Mouse (Mus musculus) heart, postnatal 0 days (tissue): ENCODE measurements around the gene Esm1. TPM values are rescaled to one million over a fixed set of nuclear protein-coding genes. Genes with fewer than 3 reads are reported as not detected.
A peak's percentile ranks its signal among the peaks of the same experiment; 100 is the strongest.

Experiments used
- ATAC-seq: fragments of 200-750 bp; cut with Nextera tagmentation; 2 replicates; pipeline ENCODE4 v1.8.0; 2017; ENCODE audit warnings: low read depth, moderate number of reproducible peaks, moderate library complexity; ENCODE audit not compliant: insufficient read depth
- DNase-seq: peaks from one replicate; pipeline ENCODE4 v3.0.0-alpha.2; 2016; ENCODE audit warnings: low spot score
- H3K27ac ChIP-seq: fragments of 300-500 bp; sonication (generic); 2 replicates; pipeline ENCODE4 v1.5.1; 2014; ENCODE audit warnings: low read depth, mild to moderate bottlenecking
- H3K27me3 ChIP-seq: fragments of 300-500 bp; sonication (generic); 2 replicates; pipeline ENCODE4 v1.6.1; 2014; ENCODE audit warnings: low read length, mixed read lengths; ENCODE audit not compliant: control insufficient read depth, insufficient read depth
- H3K36me3 ChIP-seq: fragments of 300-500 bp; sonication (generic); replicated peaks from 2 replicates; pipeline ENCODE4 v1.6.1; 2014; ENCODE audit warnings: low read length, mixed read lengths; ENCODE audit not compliant: control insufficient read depth, insufficient read depth
- H3K4me1 ChIP-seq: fragments of 300-500 bp; sonication (generic); 2 replicates; pipeline ENCODE4 v1.6.1; 2014; ENCODE audit warnings: antibody characterized with exemption; ENCODE audit not compliant: control insufficient read depth, insufficient read depth
- H3K4me2 ChIP-seq: fragments of 300-500 bp; sonication (generic); 2 replicates; pipeline ENCODE4 v1.6.1; 2014; ENCODE audit warnings: low read depth, mild to moderate bottlenecking, low read length, moderate library complexity
- H3K4me3 ChIP-seq: fragments of 300-500 bp; sonication (generic); 2 replicates; pipeline ENCODE4 v1.5.1; 2014; ENCODE audit warnings: low read depth, low read length
- H3K9ac ChIP-seq: fragments of 300-500 bp; sonication (generic); replicated peaks from 2 replicates; pipeline ENCODE4 v1.6.1; 2014; ENCODE audit warnings: low read depth, low read length, mixed read lengths
- H3K9me3 ChIP-seq: fragments of 300-500 bp; sonication (generic); replicated peaks from 2 replicates; pipeline ENCODE4 v1.6.1; 2016; ENCODE audit warnings: low read length; ENCODE audit not compliant: control insufficient read depth
- CTCF ChIP-seq: IDR thresholded peaks from 2 replicates; pipeline ENCODE4 v1.5.1; 2016; ENCODE audit warnings: antibody characterized with exemption, control low read depth, low read depth
- EP300 ChIP-seq: IDR thresholded peaks from 2 replicates; pipeline ENCODE4 v1.6.1; 2016; ENCODE audit warnings: antibody characterized with exemption, low read depth
- WGBS: fragments of 180-500 bp; shearing (Covaris S2); extraction: QIAGEN DNeasy Blood & Tissue Kit; methylation state at CpG from one replicate; pipeline ENCODE4 v1.1.7; 2014; 5-methylcytosine and 5-hydroxymethylcytosine counted together
- polyA plus RNA-seq: library from polyadenylated mRNA; unstranded; fragments of >200 nt; fragmentation: Nextera tagmentation; extraction: Ambion mirVana; gene quantifications from 2 replicates; pipeline ENCODE4 v1.2.1, GENCODE M21; 2015
- total RNA-seq: library from RNA; depleted of rRNA; stranded (reverse); fragments of >200 nt; gene quantifications from 2 replicates; pipeline ENCODE4 v1.2.3, GENCODE M21; 2014; ENCODE audit warnings: low replicate concordance

The Esm1 gene
- total and polyA plus RNA-seq, 2 experiments from 2014 or later: 0.61 TPM; not detected in 1

DNA sequence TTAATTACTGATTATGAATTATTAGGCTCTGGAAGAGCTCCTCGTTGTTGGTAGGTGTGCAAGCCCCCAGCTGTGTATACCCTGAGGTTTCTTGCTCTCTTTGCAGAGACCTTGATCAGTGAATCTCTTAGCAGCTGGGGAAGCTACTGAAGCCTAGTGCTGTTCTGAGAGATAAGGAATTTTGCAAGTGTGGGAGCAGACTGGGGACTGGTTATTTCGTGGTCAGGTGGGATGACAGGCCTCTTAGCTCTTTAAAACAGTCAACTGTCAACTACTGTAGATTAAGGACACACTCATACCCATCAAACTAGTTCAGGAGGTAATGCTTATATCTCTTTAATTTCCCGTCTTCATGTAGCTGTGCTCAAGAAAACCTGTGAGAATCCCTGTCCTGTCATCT is 2.9 kb downstream of the Esm1 start:
- DNase-seq (no peak), ATAC-seq (no peak)
- no peak for TF ChIP-seq EP300
- TF ChIP-seq CTCF: no peak
- Histone ChIP-seq H3K4me2 (no peak overlapping the region), H3K27ac (no peak overlapping the region), H3K36me3 (no peaks in the 10 kb centered on the region), H3K4me1 (no peaks in the 10 kb centered on the region), H3K9me3 (no peaks in the 10 kb centered on the region), H3K4me3 (no peak overlapping the region), H3K27me3 (peaks cover 5% of the 10 kb centered on the region; the same call in 1 of the 2 replicates), H3K9ac (no peak overlapping the region)
- WGBS: 44% methylated on average over 3 of the region's 3 CpGs

- H3K36me3 ChIP-seq: no peaks in the 10 kb centered on the region
- H3K27me3 ChIP-seq: peaks cover 5% of the 10 kb centered on the region; the same call in 1 of the 2 replicates
- WGBS: 97% methylated on average over 3 of the region's 3 CpGs
- H3K4me3 ChIP-seq: no peak overlapping the region
- no peak overlapping the region for H3K27ac ChIP-seq
- H3K4me2 ChIP-seq: no peak overlapping the region
- DNase-seq (no peak), ATAC-seq (no peak)
- H3K9me3 ChIP-seq: no peaks in the 10 kb centered on the region
- H3K9ac ChIP-seq: no peak overlapping the region
- no peaks in the 10 kb centered on the region for H3K4me1 ChIP-seq
- TF ChIP-seq CTCF: no peak
- no peak for TF ChIP-seq EP300
Observed at GRCm38 (mm10) chr13:113213865-113214264, 4.4 kb downstream of the Esm1 start.

DNA sequence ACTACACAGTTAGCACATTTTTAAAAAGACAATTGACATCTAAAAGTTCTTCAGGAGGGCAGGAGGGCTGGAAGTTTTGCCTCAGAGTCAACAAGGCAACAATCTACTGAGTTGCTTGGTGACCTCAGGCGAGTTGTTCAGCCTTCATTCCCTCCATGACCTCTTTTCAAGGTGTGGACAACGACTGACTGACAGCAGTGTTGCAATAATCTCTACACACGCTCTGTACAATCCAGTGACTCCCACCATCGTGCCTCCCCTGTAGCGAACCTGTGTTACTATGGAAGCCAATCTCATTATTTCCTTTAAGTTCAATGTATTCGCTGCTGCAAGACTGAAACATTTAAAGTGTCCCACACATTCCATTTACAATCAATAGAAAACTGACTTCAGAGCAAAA is 12.4 kb downstream of the Esm1 start:
- no peaks in the 10 kb centered on the region for H3K27me3 ChIP-seq
- H3K4me3 ChIP-seq: no peak overlapping the region
- H3K4me1 ChIP-seq: peaks cover 10% of the 10 kb centered on the region; the same call in 1 of the 2 replicates
- no peaks in the 10 kb centered on the region for H3K36me3 ChIP-seq
- peak; percentile 47 for DNase-seq
- H3K4me2 ChIP-seq: peak overlapping the region; percentile 14; the same call in 1 of the 2 replicates
- no peak overlapping the region for H3K9ac ChIP-seq
- ATAC-seq: peak; percentile 65; the same call in 1 of the 2 replicates
- WGBS: 33% methylated on average over 6 of the region's 6 CpGs
- H3K27ac ChIP-seq: 0 out of 2 replicates have a peak overlapping the region, but pooled peaks have one; percentile 20
- no peaks in the 10 kb centered on the region for H3K9me3 ChIP-seq
- no peak for TF ChIP-seq CTCF
- TF ChIP-seq EP300: no peak

DNA sequence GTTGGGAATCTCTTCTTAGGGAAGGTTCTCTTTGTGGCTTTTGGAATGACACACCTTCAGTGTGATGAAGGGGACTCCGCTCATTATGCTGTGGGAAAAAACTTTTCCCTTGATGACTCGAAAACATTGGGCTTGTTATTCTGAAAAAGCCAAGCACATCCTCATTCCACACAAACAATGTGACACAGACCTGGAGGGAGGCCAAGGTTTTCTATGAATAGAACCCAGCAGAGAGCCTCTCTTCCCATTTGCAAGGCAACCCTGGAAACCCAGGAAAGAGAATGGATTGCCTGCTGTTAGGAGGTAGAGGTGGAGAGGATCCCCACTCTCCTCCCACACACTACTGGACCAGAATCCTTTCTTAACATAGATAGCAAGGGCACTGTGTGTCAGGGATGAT is 14.6 kb downstream of the Esm1 start:
- WGBS: 8% methylated on average over 2 of the region's 2 CpGs
- H3K27me3 ChIP-seq: no peaks in the 10 kb centered on the region
- no peak for TF ChIP-seq CTCF
- TF ChIP-seq EP300: no peak
- peak; percentile 89 for ATAC-seq
- no peaks in the 10 kb centered on the region for H3K9me3 ChIP-seq
- peaks cover 10% of the 10 kb centered on the region; the same call in 1 of the 2 replicates for H3K4me1 ChIP-seq
- peak overlapping the region; percentile 45 for H3K4me3 ChIP-seq
- no peaks in the 10 kb centered on the region for H3K36me3 ChIP-seq
- H3K27ac ChIP-seq: peak overlapping the region; percentile 90
- H3K9ac ChIP-seq: peak overlapping the region; percentile 38; the same call in 1 of the 2 replicates
- H3K4me2 ChIP-seq: peak overlapping the region; percentile 59
- DNase-seq: peak; percentile 81

DNA sequence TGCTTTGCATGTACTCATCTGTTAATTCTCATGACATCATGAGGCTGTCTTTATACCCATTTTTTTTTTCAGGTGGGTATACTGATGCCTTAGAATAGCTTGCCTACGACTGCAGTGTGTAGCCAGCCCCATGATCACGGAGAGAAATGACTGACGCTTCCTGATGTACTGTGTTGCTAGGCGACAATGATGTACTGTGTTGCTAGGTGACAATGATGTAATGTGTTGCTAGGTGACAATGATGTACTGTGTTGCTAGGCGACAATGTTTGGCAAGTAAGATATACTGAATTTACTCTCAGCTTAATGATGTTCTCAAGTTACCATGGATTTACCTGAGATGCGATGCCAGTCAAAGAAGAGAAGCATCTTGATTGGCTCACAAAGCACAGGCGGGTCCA is 16.4 kb downstream of the Esm1 start, which contains the start of gene Gzmk:
Gene Gzmk, minus strand, starts transcription at position 98 of the 400 bp plus-strand sequence.
- TF ChIP-seq CTCF: no peak
- no peak for TF ChIP-seq EP300
- WGBS: 70% methylated on average over 7 of the region's 7 CpGs
- no peak for ATAC-seq

GRCm38 (mm10) chr13:113227076-113227475 is 17.6 kb downstream of the Esm1 start:
- H3K27me3 ChIP-seq: no peaks in the 10 kb centered on the region
- H3K9me3 ChIP-seq: no peaks in the 10 kb centered on the region
- DNase-seq: no peak
- no peak for ATAC-seq
- no peak for TF ChIP-seq CTCF
- no peak for TF ChIP-seq EP300
- H3K4me2 ChIP-seq: no peak overlapping the region
- H3K9ac ChIP-seq: no peak overlapping the region
- H3K27ac ChIP-seq: no peak overlapping the region
- H3K4me3 ChIP-seq: no peak overlapping the region
- H3K4me1 ChIP-seq: peaks cover 4% of the 10 kb centered on the region; the same call in 1 of the 2 replicates
- H3K36me3 ChIP-seq: no peaks in the 10 kb centered on the region
- 70% methylated on average over 4 of the region's 4 CpGs for WGBS

More for the DNA sequence above, 16.4 kb downstream of the Esm1 start, which contains the start of gene Gzmk:
- H3K4me3 ChIP-seq: no peak within 1 kb of the TSS
- H3K9me3 ChIP-seq: no peaks in the 10 kb centered on the region
- H3K4me1 ChIP-seq: peaks cover 10% of the 10 kb centered on the region; the same call in 1 of the 2 replicates
- no peak for DNase-seq
- no peak within 1 kb of the TSS for H3K4me2 ChIP-seq
- H3K27me3 ChIP-seq: no peaks in the 10 kb centered on the region
- H3K36me3 ChIP-seq: no peaks in the 10 kb centered on the region
- no peak within 1 kb of the TSS for H3K9ac ChIP-seq
- no peak within 1 kb of the TSS for H3K27ac ChIP-seq
